Mouse (Mus musculus) ovary, postnatal 14 days (tissue): ENCODE data around the gene Tfcp2l1.
A peak's percentile ranks its signal among the peaks of the same experiment; 100 is the strongest.
"Not testable (repeated sequence)": the region's sequence is repeated elsewhere in the genome, so short reads cannot be mapped to it uniquely, and the experiment has no call there.

Experiments
- DNase-seq: peaks from one replicate; pipeline ENCODE4 v3.0.0; 2022; ENCODE audit warnings: low spot score

The Tfcp2l1 gene

DNA sequence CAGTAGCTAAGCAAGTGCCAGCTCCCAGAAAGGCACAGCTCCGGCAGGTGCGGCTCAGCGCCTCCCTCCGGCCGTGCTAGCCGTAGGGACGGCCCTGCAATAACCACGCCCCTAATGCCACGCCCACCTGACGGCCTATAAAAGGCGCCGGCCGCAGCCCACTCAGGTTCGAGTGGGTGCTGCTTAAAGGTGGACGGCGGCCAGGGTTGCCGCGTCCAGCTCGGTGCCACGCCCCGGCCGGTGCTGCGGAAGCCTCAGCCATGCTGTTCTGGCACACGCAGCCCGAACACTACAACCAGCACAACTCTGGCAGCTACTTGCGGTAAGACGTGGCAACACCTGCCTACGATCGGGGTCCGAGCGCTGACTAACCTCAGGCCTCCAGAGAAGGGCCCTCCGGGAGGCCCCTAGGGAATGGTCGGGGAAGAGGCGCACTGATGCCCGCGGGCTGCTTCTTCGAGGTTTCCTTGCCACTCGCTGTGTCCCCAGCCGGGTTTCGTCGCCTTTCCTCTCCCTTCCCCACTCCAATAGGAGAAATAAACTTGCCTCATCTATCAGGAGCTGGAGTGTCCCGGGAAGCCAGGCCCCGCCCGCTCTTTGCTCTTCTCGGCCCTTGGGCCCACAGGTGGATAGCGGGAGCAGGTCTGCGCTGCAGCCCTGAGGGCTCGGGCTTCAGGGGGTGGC lies at the start of gene Tfcp2l1:
TSS of gene Tfcp2l1 (plus strand) at position 165 of the 684 bp plus-strand sequence.
- peak; percentile 84 for DNase-seq

DNA sequence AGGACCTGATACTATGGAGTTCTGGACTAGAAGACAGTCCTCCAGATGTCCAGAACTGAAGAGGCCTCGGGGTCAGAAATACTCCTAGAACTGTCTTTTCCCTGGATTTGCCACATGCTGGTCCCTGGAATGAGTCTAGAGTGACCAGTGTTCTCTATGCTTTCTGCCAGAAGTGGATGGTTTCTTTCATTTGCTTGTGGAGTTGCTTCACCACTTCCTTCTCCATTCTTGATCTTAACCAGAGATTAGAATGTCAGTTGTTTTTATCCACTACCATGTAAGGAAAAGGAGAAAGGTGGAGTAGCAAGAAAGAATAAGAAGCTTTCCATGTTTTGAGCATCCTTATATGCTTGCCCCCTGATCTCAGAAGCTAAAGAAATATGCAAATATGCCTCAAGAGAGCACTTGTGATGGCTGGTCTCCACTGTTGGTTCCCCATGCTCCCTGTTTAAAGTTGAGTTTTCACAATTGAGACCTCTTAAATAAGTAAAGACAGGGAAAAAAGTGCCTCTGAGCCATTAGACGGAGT lies 47.5 kb upstream of the Tfcp2l1 start:
- DNase-seq, result no peak

DNA sequence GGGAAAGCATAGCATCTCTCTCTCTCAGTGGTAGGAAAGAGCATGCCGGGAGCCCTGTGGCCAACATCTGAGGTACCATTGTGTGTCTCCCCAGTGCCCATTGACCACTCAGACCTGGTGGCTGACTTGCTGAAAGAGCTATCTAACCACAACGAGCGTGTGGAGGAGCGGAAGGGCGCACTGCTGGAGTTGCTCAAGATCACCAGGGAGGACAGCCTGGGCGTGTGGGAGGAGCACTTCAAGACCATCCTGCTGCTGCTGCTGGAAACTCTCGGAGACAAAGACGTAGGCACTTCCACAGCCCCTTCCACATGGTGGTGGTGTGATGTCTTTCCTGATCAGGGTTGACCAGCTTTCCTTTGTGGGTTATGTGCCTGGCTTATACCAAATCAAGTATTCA lies 46.6 kb upstream of the Tfcp2l1 start:
- DNase-seq, result no peak

DNA sequence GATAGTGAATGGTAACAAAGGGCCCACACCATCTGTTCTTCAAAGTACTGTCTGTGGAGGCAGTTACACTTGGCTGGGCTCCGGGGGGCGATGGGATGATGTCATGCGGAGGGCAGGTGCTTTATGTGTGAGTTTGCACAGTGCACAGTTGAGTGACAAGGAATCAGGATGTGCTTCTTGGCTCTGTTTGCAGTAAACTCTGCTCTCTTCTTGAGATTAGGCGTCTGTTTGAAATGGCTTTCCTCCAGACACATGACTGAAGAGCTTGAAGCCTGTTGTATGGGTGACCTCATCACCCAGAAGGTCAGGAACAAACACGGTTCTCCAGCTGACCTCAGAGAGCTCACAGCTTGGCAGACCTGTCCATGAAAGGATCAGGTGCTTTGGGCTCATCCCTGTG lies 38.0 kb upstream of the Tfcp2l1 start:
- DNase-seq, result no peak

DNA sequence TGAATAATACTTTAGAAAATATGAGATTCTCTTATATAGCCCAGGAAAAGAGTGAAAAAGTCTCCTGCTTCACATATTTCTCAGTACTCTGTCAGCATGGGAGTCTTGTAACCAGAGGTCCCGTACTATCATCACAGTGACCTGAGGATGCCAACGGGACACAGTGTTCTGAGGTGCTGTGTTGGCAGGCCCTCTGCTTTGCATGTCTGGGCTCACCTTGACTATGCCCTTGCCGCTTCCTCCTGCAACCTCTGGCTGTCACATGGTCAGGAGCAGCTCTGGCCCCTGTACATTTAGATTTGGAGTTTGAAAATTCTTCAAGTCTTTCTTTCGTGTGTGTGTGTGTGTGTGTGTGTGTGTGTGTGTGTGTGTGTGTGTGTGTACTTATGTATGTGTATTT lies 34.8 kb upstream of the Tfcp2l1 start:
- no peak for DNase-seq

DNA sequence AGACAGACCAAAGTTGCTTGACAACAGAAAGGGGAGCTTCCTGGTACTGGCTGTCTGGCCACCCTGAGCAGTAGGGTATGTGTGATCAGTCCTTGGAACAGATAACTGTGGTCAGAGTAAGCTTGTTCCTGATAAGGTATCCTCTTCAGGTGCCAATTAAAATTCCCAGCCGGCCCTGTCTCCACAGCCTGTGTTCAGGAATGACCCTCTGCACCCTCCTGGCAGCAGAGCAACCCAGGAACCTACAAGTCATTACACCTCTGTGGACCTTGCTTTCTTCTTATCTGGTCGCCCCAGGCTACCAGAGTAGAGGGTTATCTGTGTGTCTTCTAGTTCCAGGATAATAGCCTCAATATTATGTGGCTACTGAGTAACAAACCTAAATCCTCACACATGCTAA lies 32.4 kb upstream of the Tfcp2l1 start:
- DNase-seq, result no peak

DNA sequence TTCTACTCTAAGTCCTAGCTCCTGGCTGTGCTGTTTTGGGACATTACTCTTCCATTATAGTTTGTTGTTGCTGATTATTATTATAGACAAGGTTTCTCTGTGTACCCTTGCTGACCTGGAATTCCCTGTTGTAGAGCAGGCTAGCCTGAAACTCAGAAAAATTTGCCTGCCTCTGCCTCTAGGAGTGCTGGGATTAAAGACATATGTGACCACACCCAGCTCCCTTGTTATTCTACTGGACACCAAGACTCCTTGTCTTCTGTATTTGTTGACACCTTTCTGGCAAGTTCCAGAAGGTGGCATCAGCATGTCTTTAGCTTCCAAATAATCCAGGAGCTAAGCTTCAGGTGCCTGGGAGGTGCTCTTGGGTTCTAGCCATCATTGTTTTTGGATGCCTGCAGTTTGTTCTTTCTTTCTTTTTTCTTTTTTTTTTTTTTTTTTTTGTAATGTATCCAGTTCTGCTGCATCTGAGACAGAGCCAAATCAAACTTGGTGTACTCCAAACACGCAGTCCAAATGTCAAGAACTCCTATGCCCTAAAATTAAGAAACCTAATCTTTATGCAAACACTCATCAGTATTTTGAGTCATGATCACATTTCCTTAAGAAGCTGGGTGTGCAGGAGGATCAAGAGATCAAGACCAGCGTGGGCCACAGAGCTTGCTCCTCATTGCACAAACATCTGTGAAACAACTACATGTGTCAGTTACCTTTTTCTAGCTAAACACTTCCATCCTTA lies 30.1 kb upstream of the Tfcp2l1 start:
- DNase-seq, result no peak

DNA sequence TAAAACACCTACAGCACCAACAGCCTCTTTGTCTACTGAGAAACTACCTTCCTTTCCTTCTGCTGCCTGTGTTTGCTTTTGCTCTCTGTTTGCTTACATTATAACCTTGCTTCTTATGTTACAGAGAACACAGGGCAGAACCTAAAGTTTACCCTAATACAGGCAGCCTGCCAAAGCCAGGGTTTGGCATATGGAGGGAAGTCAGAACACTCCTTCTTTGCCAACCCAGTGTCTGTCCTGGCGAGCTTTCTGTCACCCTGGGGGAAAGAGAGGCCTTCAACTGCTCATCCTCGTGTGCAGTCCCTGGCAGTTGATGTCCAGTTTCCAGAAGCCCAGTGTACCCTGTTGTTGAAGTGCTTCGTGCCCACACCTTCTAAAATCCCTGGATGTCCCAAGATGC lies 29.4 kb upstream of the Tfcp2l1 start:
- no peak for DNase-seq

DNA sequence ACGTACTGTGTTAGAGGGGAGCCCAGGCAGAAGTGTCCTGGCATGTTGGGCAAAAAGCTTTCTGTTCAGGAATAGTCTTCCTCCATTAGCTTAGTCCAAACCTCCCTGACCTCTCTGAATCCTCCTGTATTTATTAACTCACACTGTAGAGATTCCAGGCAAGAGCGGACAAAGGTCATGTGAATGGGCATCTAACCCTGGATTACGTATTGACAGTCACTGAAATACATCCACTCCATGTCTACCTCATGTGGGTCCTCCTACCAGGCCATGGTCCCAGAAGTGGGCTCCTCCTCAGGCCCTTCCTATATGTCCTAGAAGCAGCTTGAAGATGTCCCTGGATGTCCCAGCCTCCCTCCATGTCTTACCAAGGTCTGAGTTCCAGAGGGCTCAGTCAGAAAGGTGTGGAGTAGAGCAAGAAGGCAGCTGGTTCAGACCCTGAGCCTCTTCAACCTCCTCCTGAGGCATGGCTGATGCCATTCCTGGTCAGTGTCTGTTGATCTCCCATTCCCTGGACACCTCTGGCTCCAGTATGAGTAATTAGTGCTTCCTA lies 14.0 kb upstream of the Tfcp2l1 start:
- no peak for DNase-seq

DNA sequence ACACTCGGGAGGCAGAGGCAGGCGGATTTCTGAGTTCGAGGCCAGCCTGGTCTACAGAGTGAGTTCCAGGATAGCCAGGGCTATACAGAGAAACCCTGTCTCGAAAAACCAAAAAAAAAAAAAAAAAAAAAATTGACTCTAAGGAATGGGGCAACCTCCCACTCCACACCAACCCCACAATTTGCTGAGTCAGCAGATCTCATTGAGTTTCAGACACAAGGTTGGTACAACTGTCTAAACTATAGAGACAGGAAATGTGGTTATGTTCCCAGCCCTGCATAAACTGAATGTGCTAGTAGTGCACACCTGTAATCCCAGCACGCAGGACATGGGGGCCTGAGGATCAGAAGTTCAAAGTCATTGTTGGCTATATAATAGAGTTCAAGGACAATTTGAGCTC lies 6.7 kb upstream of the Tfcp2l1 start:
- not testable (repeated sequence) for DNase-seq

DNA sequence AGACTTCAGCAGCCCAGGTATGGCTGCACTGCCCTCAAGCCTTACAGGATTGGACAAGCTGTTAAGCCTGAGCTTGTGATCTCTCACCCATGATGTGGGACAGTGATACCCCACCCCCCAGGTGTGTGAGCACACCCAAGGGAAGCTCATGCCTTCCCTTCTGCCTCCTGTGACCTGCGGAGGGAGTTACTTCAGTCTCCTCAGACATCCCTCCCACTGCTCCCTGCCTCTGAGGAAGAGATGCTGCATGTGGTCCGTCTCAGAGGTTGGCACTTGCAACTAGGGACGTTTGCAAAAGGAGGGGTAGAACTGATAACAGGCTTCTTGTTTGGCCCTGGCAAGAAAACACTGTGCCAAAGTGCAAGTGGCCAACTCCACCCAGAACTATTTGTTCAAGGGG lies 4.9 kb upstream of the Tfcp2l1 start:
- no peak for DNase-seq

DNA sequence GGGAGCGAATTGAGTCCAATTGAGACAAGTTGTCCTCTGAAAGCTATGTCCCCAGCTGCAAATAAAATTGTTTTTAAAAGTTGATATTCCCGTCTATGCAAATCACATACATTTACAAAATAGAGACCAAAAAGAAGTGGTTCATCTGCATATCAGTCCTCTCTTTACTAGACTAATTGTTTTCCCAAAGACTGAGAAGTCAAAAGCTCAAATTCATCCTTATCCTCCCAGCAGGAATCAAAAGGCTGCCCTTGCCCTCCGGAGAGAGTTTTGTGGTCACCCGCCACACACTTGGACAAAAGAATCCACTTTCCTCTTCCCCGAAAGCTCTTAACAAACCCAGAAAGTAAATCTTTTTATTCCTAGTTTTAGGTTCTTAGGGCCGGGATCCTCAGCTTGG lies 2.3 kb upstream of the Tfcp2l1 start:
- DNase-seq, result no peak

DNA sequence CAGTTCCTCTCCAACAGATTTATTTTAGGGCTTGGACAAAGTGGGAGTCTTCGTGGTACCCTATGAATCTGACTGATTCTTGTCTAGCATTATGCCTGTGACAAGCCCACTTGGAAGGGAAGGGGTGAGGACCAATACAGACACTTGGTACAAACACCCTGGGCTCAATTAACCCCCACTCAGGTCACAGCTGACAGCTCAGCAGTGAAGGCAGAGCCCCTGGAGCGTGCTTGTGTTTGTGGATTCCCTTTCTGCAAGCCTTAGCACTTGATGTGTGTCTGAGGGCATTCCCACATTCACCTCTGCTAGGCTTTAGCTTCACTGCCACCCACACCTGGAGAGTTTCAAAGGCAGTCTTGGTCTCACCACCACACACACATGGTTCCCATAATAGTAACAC lies 1.8 kb upstream of the Tfcp2l1 start:
- no peak for DNase-seq

DNA sequence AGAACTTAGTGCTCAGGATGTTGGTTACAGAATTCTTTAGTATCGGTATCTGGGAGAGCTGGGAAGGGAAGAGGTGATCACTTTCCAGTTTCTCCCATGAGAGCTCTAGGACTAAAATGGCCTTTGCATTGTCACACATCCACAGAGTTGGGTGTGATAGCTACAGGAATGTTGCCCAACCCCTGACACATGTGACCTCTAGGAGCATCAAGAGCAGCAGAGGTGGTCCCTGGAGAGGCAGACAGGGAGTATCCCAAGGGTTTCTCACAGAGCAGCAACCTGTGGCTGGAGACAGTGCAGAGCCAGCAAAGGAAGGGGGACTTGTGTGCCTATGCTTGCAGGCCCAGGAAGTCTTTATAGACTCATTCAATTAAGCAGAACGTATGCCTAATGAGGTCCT lies 1.3 kb upstream of the Tfcp2l1 start:
- DNase-seq, result no peak

DNA sequence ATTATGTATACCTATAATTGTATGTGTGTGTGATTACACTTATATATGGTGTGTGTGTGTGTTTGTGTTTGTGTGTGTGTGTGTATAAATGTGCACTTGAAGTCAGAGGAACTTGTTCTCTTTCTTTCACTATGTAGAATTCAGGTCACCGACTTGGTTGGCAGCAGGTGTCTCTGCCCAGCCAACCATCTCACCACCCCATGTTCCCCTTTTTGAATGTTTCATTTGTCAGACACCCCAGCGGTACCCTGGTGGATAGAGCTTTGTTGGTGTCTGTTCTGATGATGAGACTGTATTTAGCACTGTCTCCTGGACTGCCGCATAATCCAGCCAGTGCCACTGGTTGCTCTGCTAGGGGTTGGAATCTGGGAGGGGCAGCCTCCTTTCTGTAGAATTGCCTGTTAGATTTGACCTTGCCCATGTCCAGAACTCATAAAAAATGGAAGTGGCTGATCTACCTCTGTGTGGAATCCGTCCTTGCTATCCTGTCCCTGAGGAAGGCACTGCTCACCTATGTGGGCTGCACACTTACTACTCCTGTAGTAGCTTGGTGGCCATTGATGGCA lies 5.8 kb downstream of the Tfcp2l1 start:
- no peak for DNase-seq

DNA sequence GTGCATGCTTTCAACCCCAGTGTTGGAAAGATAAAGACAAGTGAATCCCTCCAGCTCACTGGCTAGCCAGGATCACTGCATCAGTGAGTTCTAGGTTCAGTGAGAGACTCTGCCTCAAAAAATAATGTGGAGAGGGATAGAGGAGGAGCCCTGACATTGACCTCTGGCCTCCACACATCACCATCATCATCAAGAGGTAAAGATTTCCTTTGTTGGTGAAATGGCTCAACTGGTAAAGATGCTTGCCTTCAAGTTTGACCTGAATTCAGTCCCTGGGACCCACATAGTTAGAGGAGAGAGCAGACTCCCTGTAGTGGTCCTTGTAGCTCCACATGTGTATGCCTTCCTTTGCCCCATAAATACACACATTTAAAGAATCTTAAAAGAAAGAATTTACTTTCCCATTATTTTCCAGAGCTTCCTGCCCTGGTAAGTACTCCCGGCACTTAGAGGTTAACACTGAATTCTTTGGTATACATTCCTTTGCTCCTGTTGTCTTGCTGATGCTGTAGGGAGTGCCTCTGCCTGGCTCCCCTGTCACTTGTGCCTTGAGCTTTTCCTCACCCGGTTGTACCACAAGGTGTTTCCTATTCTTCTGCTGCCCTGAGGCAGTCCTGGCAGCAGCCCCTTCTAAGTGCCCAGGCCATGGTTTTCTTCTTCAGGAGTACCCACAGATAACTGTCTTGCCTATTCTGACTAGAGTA lies 14.7 kb downstream of the Tfcp2l1 start:
- DNase-seq, result no peak

DNA sequence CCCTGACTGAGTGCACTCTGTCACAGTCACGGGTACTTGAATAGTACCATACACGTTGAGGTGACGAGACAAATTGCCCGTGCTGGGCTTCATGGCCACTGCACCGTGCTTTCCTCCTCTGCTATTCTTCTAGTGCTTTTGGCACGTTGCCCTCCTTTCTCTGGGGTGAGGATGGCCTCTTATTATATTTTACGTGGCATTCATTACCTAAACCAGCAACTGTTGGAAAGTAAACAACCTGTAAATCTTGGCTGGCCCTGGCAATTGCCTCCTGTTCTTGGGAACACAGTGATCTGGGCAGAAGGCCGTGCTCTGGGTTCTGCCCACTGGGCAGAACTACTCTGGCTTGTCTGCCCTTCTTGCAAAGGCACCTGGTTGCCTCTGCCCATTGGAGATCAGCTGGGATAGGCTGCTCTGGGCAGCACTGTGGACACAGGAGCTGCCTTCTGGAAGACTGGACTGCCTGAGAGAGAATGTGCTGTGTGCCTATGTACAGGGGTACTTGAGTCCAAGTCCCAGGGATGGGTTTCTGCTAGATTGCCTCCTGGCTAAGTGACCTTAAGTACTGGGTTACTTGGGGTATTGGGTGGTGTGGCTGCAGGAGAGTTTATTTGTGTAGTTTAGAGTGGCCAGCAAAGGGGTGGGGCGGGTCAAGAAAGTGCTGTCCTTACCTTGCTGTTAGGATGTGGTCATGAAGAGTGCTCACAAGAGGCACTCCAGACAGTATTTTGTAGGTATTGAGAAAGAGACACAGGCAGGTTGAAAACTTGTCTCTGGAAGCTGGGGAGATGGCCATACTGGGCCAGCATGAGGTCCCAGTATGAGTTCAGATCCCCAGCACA lies 15.6 kb downstream of the Tfcp2l1 start:
- DNase-seq, result no peak

DNA sequence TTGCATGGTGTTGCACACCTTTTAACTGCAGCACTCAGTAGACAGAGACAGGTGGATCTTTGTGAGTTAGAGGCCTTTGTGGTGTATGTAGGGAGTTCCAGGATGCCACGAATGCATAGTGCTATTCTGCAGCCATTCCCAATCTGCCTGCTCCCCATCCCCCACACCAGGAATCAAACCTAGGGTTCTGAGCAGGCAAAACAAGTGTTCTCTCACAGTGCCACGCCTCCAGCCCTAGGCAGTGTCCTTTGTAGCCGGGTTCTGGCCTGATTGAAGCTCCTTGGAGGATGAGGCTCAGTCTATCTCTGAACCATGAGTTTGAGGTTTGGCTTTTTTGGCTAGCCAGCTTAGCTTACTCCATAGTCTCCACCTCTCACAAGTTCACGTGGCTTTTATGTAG lies 18.0 kb downstream of the Tfcp2l1 start:
- no peak for DNase-seq

DNA sequence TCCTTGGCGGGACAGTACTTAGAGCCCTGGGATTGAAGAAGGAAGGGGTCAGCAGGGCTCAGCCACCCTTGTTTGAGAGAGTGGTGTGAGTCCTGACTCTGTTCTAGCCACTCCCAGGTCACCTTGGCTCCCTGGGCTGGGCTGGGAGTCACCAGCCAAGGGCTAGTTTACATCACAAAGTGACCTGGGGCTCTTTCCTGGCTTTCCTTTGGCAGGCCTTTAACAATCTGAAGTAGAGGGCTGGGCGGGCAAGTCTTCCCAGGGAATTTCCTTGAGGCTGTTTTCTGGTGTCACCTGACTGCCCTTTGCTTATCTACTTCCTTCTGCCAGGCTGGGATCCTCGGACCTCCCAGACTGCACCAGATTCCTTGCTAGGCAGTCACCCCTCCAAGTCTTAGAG lies 20.3 kb downstream of the Tfcp2l1 start:
- no peak for DNase-seq

DNA sequence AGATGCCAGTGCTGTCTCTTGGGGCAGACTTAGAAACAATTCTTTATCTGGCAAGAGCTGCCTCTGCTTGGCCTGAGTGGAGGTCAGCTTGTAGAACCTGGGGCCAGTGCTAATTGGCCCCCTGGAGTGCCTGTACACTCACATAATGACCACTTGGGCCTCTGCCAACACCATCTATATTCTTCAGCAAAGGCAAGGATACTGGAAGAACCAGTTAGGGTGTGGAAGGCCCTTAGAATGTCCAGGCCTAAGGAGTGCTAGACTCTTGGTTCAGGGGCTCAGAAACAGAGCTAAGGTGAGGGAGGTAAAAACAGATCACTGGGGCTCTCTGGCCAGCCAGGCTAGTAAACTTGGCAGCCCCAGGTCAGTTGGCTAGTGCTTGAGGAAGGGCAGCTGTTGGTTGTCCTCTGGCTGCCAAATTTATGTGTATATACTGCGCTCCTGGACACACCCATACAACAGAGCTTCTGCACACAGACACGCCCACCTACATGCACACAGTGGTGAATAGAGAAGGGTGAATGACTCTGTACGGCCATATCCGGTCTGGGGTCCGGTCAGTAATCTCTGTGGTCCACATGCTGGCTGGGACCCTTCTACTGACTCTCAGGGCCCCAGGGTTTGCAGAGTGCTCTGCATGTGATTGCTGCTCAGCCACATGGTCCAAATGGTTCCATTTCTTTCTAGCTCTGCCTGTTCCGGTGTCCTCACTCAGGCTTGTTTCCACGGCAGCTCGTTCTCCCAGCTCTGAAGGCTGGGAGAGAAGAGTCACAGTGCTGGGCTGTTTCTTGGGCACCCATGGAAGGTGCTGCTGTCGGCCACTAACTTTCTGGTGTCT lies 22.4 kb downstream of the Tfcp2l1 start:
- DNase-seq, result no peak

DNA sequence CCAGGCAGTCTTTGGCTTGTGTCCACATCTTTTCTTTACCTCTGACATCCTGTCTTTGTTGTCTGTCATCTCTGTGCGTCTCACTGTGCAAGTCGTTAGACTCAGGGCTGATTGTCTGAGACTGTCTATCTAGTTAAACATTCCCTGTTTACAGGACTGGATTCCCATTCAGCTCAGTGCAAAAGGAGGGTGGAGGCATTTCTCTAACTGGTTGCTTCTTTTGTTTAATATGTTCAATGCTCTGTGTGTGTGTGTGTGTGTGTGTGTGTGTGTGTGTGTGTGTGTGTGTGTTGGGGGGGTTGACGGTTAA lies 23.0 kb downstream of the Tfcp2l1 start:
- no peak for DNase-seq
